Mouse (Mus musculus) heart, postnatal 0 days (tissue): Measurements from ENCODE around the gene Fzd7. TPM values are rescaled to one million over a fixed set of nuclear protein-coding genes. Genes with fewer than 3 reads are reported as not detected.
A peak's percentile ranks its signal among the peaks of the same experiment; 100 is the strongest.

Experiments used
- ATAC-seq: fragments of 200-750 bp; cut with Nextera tagmentation; 2 replicates; pipeline ENCODE4 v1.8.0; 2017; ENCODE audit warnings: low read depth, moderate number of reproducible peaks, moderate library complexity; ENCODE audit not compliant: insufficient read depth
- DNase-seq: peaks from one replicate; pipeline ENCODE4 v3.0.0-alpha.2; 2016; ENCODE audit warnings: low spot score
- H3K27ac ChIP-seq: fragments of 300-500 bp; sonication (generic); 2 replicates; pipeline ENCODE4 v1.5.1; 2014; ENCODE audit warnings: low read depth, mild to moderate bottlenecking
- H3K27me3 ChIP-seq: fragments of 300-500 bp; sonication (generic); 2 replicates; pipeline ENCODE4 v1.6.1; 2014; ENCODE audit warnings: low read length, mixed read lengths; ENCODE audit not compliant: control insufficient read depth, insufficient read depth
- H3K36me3 ChIP-seq: fragments of 300-500 bp; sonication (generic); replicated peaks from 2 replicates; pipeline ENCODE4 v1.6.1; 2014; ENCODE audit warnings: low read length, mixed read lengths; ENCODE audit not compliant: control insufficient read depth, insufficient read depth
- H3K4me1 ChIP-seq: fragments of 300-500 bp; sonication (generic); 2 replicates; pipeline ENCODE4 v1.6.1; 2014; ENCODE audit warnings: antibody characterized with exemption; ENCODE audit not compliant: control insufficient read depth, insufficient read depth
- H3K4me2 ChIP-seq: fragments of 300-500 bp; sonication (generic); 2 replicates; pipeline ENCODE4 v1.6.1; 2014; ENCODE audit warnings: low read depth, mild to moderate bottlenecking, low read length, moderate library complexity
- H3K4me3 ChIP-seq: fragments of 300-500 bp; sonication (generic); 2 replicates; pipeline ENCODE4 v1.5.1; 2014; ENCODE audit warnings: low read depth, low read length
- H3K9ac ChIP-seq: fragments of 300-500 bp; sonication (generic); replicated peaks from 2 replicates; pipeline ENCODE4 v1.6.1; 2014; ENCODE audit warnings: low read depth, low read length, mixed read lengths
- H3K9me3 ChIP-seq: fragments of 300-500 bp; sonication (generic); replicated peaks from 2 replicates; pipeline ENCODE4 v1.6.1; 2016; ENCODE audit warnings: low read length; ENCODE audit not compliant: control insufficient read depth
- CTCF ChIP-seq: IDR thresholded peaks from 2 replicates; pipeline ENCODE4 v1.5.1; 2016; ENCODE audit warnings: antibody characterized with exemption, control low read depth, low read depth
- EP300 ChIP-seq: IDR thresholded peaks from 2 replicates; pipeline ENCODE4 v1.6.1; 2016; ENCODE audit warnings: antibody characterized with exemption, low read depth
- WGBS: fragments of 180-500 bp; shearing (Covaris S2); extraction: QIAGEN DNeasy Blood & Tissue Kit; methylation state at CpG from one replicate; pipeline ENCODE4 v1.1.7; 2014; 5-methylcytosine and 5-hydroxymethylcytosine counted together
- polyA plus RNA-seq: library from polyadenylated mRNA; unstranded; fragments of >200 nt; fragmentation: Nextera tagmentation; extraction: Ambion mirVana; gene quantifications from 2 replicates; pipeline ENCODE4 v1.2.1, GENCODE M21; 2015
- total RNA-seq: library from RNA; depleted of rRNA; stranded (reverse); fragments of >200 nt; gene quantifications from 2 replicates; pipeline ENCODE4 v1.2.3, GENCODE M21; 2014; ENCODE audit warnings: low replicate concordance

Fzd7 gene
- total and polyA plus RNA-seq, 2 experiments from 2014 or later = 1.0 to 9.0 TPM

DNA sequence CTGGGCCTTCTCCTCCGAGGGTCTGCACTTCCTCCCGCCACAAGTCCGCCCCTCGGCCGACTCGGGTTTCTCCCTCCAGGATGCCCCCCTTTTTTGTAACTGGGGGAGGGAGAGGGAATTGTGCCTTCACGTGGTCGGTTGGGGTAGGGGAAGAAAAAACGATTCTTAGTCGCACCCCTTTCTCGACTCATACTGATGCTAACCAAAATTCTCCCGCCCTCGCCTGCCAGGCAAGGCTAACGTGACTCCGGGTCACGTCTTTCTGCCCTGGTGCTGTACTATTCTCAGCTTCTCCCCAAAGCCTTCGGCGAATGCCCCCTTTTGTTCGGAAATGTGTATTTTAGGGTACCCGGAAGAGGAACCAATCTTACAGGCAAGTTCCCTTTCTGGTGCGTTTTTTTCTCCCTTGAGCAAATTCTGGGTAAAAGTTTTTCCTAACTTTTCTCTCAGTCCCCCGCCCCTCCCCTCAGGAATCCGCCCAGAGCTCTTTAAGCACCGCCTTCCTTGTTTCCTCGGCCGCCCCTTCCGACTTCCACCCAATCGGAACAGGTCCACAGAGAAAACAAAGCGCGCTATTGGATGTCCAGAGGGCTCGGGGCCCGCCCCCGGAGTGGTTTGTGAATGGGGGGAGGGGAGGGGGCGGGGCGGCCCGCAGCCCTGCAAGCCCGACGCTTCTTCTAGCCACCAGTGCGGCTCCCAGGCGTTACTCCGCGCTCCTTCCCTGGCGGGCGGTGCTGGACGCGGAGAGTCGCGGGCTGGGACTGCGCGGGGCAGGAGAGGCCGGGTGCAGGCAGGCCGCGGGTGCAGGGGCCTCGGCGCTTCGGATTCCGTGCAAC lies 550 bp upstream of the Fzd7 start:
- TF ChIP-seq CTCF (peak; percentile 4; the same call in 1 of the 2 replicates), EP300 (0 out of 2 replicates have a peak, but pooled peaks have one; percentile 58)
- Histone ChIP-seq H3K4me3 (peak overlapping the region; percentile 68), H3K4me1 (peaks cover 12% of the 10 kb centered on the region), H3K36me3 (no peaks in the 10 kb centered on the region), H3K27ac (peak overlapping the region; percentile 86), H3K4me2 (peak overlapping the region; percentile 97), H3K9ac (peak overlapping the region; percentile 70), H3K27me3 (peaks cover 26% of the 10 kb centered on the region), H3K9me3 (no peaks in the 10 kb centered on the region)
- DNase-seq = peak; percentile 97
- ATAC-seq = peak; percentile 97
- WGBS = 1% methylated on average over 57 of the region's 57 CpGs

DNA sequence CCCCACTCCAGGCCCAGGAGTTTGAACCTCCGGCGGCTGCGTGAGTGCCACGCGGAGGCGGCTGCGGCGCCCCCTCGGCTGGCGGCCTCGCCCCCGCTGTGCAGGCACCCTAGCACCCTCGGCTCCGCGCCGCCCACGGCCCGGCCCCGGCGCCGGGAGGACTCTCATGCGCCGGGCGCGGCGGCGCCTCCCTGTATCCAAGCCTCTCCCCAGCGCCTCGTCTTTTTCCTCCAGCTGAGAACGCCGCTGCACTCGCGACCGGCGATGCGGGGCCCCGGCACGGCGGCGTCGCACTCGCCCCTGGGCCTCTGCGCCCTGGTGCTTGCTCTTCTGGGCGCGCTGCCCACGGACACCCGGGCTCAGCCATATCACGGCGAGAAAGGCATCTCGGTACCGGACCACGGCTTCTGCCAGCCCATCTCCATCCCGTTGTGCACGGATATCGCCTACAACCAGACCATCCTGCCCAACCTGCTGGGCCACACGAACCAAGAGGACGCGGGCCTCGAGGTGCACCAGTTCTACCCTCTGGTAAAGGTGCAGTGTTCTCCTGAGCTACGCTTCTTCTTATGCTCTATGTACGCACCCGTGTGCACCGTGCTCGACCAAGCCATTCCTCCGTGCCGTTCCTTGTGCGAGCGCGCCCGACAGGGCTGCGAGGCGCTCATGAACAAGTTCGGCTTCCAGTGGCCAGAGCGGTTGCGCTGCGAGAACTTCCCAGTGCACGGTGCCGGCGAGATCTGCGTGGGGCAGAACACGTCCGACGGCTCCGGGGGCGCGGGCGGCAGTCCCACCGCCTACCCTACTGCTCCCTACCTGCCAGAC lies 684 bp downstream of the Fzd7 start:
- DNase-seq = no peak

GRCm38 (mm10) chr1:59483521-59484245 lies 1.5 kb downstream of the Fzd7 start:
- ATAC-seq = no peak; the same call in 1 of the 2 replicates
- no peaks in the 10 kb centered on the region for H3K36me3 ChIP-seq
- H3K4me2 ChIP-seq = peak overlapping the region; percentile 97
- WGBS = 3% methylated on average over 46 of the region's 46 CpGs
- peak overlapping the region; percentile 70; the same call in 1 of the 2 replicates for H3K9ac ChIP-seq
- H3K27me3 ChIP-seq = peaks cover 22% of the 10 kb centered on the region
- H3K4me1 ChIP-seq = peaks cover 24% of the 10 kb centered on the region
- TF ChIP-seq CTCF (peak; percentile 72), EP300 (no peak)
- no peak overlapping the region for H3K27ac ChIP-seq
- H3K4me3 ChIP-seq = peak overlapping the region; percentile 68
- H3K9me3 ChIP-seq = no peaks in the 10 kb centered on the region
- peak; percentile 53 for DNase-seq

More for the DNA sequence above, 684 bp downstream of the Fzd7 start:
- under 1% methylated on average over 85 of the region's 88 CpGs for WGBS
- H3K4me1 ChIP-seq = peaks cover 19% of the 10 kb centered on the region
- H3K4me2 ChIP-seq = peak overlapping the region; percentile 97
- ATAC-seq = no peak
- H3K4me3 ChIP-seq = peak overlapping the region; percentile 68
- H3K9me3 ChIP-seq = no peaks in the 10 kb centered on the region
- peak overlapping the region; percentile 86 for H3K27ac ChIP-seq
- peaks cover 22% of the 10 kb centered on the region for H3K27me3 ChIP-seq
- peak overlapping the region; percentile 70 for H3K9ac ChIP-seq
- no peak for TF ChIP-seq EP300
- no peak for TF ChIP-seq CTCF
- no peaks in the 10 kb centered on the region for H3K36me3 ChIP-seq

GRCm38 (mm10) chr1:59484314-59484713 lies 2.1 kb downstream of the Fzd7 start:
- TF ChIP-seq EP300 = no peak
- no peak for TF ChIP-seq CTCF
- H3K27me3 ChIP-seq = peaks cover 21% of the 10 kb centered on the region
- no peaks in the 10 kb centered on the region for H3K36me3 ChIP-seq
- H3K27ac ChIP-seq = no peak overlapping the region
- peak overlapping the region; percentile 68 for H3K4me3 ChIP-seq
- peaks cover 29% of the 10 kb centered on the region for H3K4me1 ChIP-seq
- ATAC-seq (no peak), DNase-seq (no peak)
- WGBS = 28% methylated on average over 21 of the region's 21 CpGs
- no peaks in the 10 kb centered on the region for H3K9me3 ChIP-seq
- no peak overlapping the region for H3K9ac ChIP-seq
- peak overlapping the region; percentile 97 for H3K4me2 ChIP-seq
